Mouse (Mus musculus) MEL (cell line): ENCODE measurements at regions not wholly inside any gene's neighbourhood (a gene's known extent, or its start where the extent isn't known, plus 50 kb on each side); places are given as distances from the start of the nearest gene placed in this dataset.

Experiments used
- BHLHE40 ChIP-seq: IDR thresholded peaks from 2 replicates; pipeline ENCODE4 v1.6.1; 2012; ENCODE audit warnings: low read depth, mild to moderate bottlenecking, inconsistent platforms, low read length, improper control_type of control experiment, borderline replicate concordance
- CTCF ChIP-seq, 3 experiments: IDR thresholded peaks in 2 of 3; conservative IDR thresholded peaks in 1 of 3; 2 replicates each; pipeline ENCODE4 v1.5.1; 2011 to 2012; ENCODE audit warnings: low read length in 3 of 3, low read depth in 2 of 3, mild to moderate bottlenecking in 2 of 3, improper control_type of control experiment in 1 of 3, inconsistent platforms in 1 of 3, mixed read lengths in 1 of 3, moderate library complexity in 1 of 3; ENCODE audit not compliant: control insufficient read depth in 1 of 3, insufficient read depth in 1 of 3, poor library complexity in 1 of 3, severe bottlenecking in 1 of 3
- E2F4 ChIP-seq: IDR thresholded peaks from 2 replicates; pipeline ENCODE4 v1.6.1; 2011; ENCODE audit warnings: low read depth, low read length, improper control_type of control experiment, borderline replicate concordance
- ETS1 ChIP-seq: IDR thresholded peaks from 2 replicates; pipeline ENCODE4 v1.6.1; 2012; ENCODE audit warnings: low read depth, mild to moderate bottlenecking, inconsistent platforms, low read length, improper control_type of control experiment, moderate library complexity
- GATA1 ChIP-seq: IDR thresholded peaks from 2 replicates; pipeline ENCODE4 v1.6.1; 2011; ENCODE audit warnings: low read depth, low read length, improper control_type of control experiment
- KAT2A ChIP-seq: conservative IDR thresholded peaks from 2 replicates; pipeline ENCODE4 v1.6.1; 2012; ENCODE audit warnings: low read depth, low read length, improper control_type of control experiment, inconsistent platforms
- MAX ChIP-seq: IDR thresholded peaks from 2 replicates; pipeline ENCODE4 v1.6.1; 2011; ENCODE audit warnings: low read length, improper control_type of control experiment
- MXI1 ChIP-seq: IDR thresholded peaks from 2 replicates; pipeline ENCODE4 v1.6.1; 2011; ENCODE audit warnings: mild to moderate bottlenecking, low read depth, low read length, improper control_type of control experiment
- POLR2A ChIP-seq, 2 experiments: IDR thresholded peaks; 2 replicates each; pipeline ENCODE4 v1.6.1; 2011 to 2012; ENCODE audit warnings: low read length in 2 of 2, mild to moderate bottlenecking in 2 of 2, control low read depth in 1 of 2, improper control_type of control experiment in 1 of 2, low read depth in 1 of 2, moderate library complexity in 1 of 2; ENCODE audit not compliant: control insufficient read depth in 1 of 2, insufficient read depth in 1 of 2, poor library complexity in 1 of 2
- ZNF384 ChIP-seq: IDR thresholded peaks from 2 replicates; pipeline ENCODE4 v1.6.1; 2012; ENCODE audit warnings: low read depth, mild to moderate bottlenecking, inconsistent platforms, low read length, improper control_type of control experiment

- TF ChIP-seq POLR2A (IDR thresholded peaks at IDR 0.05; ENCODE audit: control insufficient read depth in 1 of 2, insufficient read depth in 1 of 2, low read depth in 1 of 2, low read length in 2 of 2, poor library complexity in 1 of 2): no peak
- no peak for TF ChIP-seq MAX
- TF ChIP-seq ETS1: no peak
- TF ChIP-seq KAT2A: no peak
- TF ChIP-seq CTCF (IDR thresholded peaks at IDR 0.05 in 2 of 3, conservative IDR thresholded peaks at IDR 0.05 in 1 of 3; ENCODE audit: control insufficient read depth in 1 of 3, insufficient read depth in 1 of 3, low read depth in 2 of 3, low read length in 3 of 3, poor library complexity in 1 of 3, severe bottlenecking in 1 of 3): no peak
- TF ChIP-seq MXI1: no peak
- TF ChIP-seq BHLHE40: no peak
- TF ChIP-seq ZNF384: no peak
- no peak for TF ChIP-seq GATA1
- TF ChIP-seq E2F4: no peak
Observed at GRCm38 (mm10) chr15:74294691-74295090, 341.5 kb downstream of the Mroh4 start.
